ENCODE assay signal across 8 mouse cellular contexts in genomic region chr11:32286695-32287492, GRCm38 (mm10). TPM values are rescaled to one million over a fixed set of nuclear protein-coding genes. Genes with fewer than 3 reads are reported as not detected.
DNase-seq lines count a peak whose midpoint lies in the region; ATAC-seq and TF ChIP-seq lines count a peak whose summit lies in the region.
"Not testable (repeated sequence)": the region's sequence is repeated elsewhere in the genome, so short reads cannot be mapped to it uniquely, and the experiment has no call there.

Gene Hbq1b, plus strand, starts transcription at chr11:32286965.

- not testable (repeated sequence) for H3K4me1 ChIP-seq in cortical plate, adult 2 months (ENCODE audit: control insufficient read depth, insufficient read depth, low read length)

- peak; percentile 73 for ATAC-seq in megakaryocyte, adult 5-6 weeks (ENCODE audit: poor library complexity, severe bottlenecking)

- peak; percentile 75 for DNase-seq in ZHBTc4 (ENCODE audit: low read depth, low spot score)
- DNase-seq in gastrocnemius, postnatal 10 days: peak; percentile 80
- DNase-seq in induced T-regulatory cell, adult 2 months (ENCODE audit: low read depth): peak; percentile 66
- peak; percentile 65 to 82 for DNase-seq in left cerebral cortex, adult 8-10 months (ENCODE audit: low spot score in 2 of 2)
- DNase-seq in right cerebral cortex, adult 18-20 months: peak; percentile 75
- peak; percentile 58 for DNase-seq in urinary bladder, adult 2 months (ENCODE audit: low spot score)

- TF ChIP-seq CTCF in cortical plate, adult 2 months (IDR thresholded peaks at IDR 0.05; ENCODE audit: extremely low read depth, insufficient read depth, low read length): peak; percentile 52

- not testable (repeated sequence) for H3K27ac ChIP-seq in cortical plate, adult 2 months (ENCODE audit: insufficient read depth, low read length)

- peak within 1 kb of the TSS; percentile 35; the same call in 1 of the 2 replicates for H3K4me3 ChIP-seq in cortical plate, adult 2 months (ENCODE audit: insufficient read depth, low read length)

- TF ChIP-seq POLR2A in cortical plate, adult 2 months (IDR thresholded peaks at IDR 0.05; ENCODE audit: extremely low read depth, insufficient read depth, low read length): not testable (repeated sequence)

RNA-seq across cellular contexts. Expression of gene Hbq1b, which starts in this region (rescaled TPM):
- polyA plus RNA-seq in cortical plate, adult 2 months (2012; rRNA removed): 1.9 and 2.1 TPM in 2 replicates
- under 1 TPM in 1 of 2 experiments, not detected in 1; 0.79 TPM for total RNA-seq in gastrocnemius, postnatal 10 days (2021)
- total RNA-seq in left cerebral cortex, adult 8-10 months (2022): under 1 TPM in 2 of 4 experiments, not detected in 2; 0.72 to 0.78 TPM
- total RNA-seq in megakaryocyte, adult 5-6 weeks (2015): 1.1 TPM in 1 of 2 replicates, not detected in the other
- not detected in 2 replicates for total RNA-seq in megakaryocyte, adult 5-6 weeks (2017)
- polyA plus RNA-seq in urinary bladder, adult 2 months (2012; rRNA removed): not detected in 2 replicates

Comparison
In these comparisons a context has a peak if more than half of its experiments do, and no peak if none do; other contexts are left out.
1. Peak in DNase-seq in gastrocnemius, postnatal 10 days; RNA of the gene not detected or under 1 TPM.
2. Peak in DNase-seq in left cerebral cortex, adult 8-10 months; RNA of the gene not detected or under 1 TPM.
3. Peak in DNase-seq in urinary bladder, adult 2 months; RNA of the gene not detected or under 1 TPM.